Mouse (Mus musculus): Measurements from ENCODE around the gene Rxfp4.

- TF ChIP-seq CTCF (IDR thresholded peaks at IDR 0.05; ENCODE audit: control insufficient read depth, insufficient read depth, insufficient read length) (no peak), MAX (IDR thresholded peaks at IDR 0.05) (no peak), MYOD1 (IDR thresholded peaks at IDR 0.05; ENCODE audit: control insufficient read depth, insufficient read length, low read depth) (no peak), CEBPB (IDR thresholded peaks at IDR 0.05; ENCODE audit: low read depth) (no peak), USF1 (IDR thresholded peaks at IDR 0.05; ENCODE audit: low read depth) (no peak), FOSL1 (IDR thresholded peaks at IDR 0.05; ENCODE audit: insufficient read depth, low read length, poor library complexity, severe bottlenecking) (no peak)
These were observed 32.6 kb downstream of the Rxfp4 start for GRCm38 (mm10) chr3:88620146-88620991.
